Mouse (Mus musculus): ENCODE results near the gene Kansl2.

GRCm38 (mm10) chr15:98537923-98538322 is 3.9 kb upstream of the Kansl2 start:
- TF ChIP-seq POLR2A (IDR thresholded peaks at IDR 0.05; ENCODE audit: borderline replicate concordance, insufficient read depth, low read length) (no peak), CTCF (IDR thresholded peaks at IDR 0.05; ENCODE audit: borderline replicate concordance, insufficient read depth, low read depth, low read length) (no peak)

All from cerebellum, adult 2 months (tissue).